Mouse (Mus musculus) embryonic facial prominence, embryonic 11.5 days (tissue): ENCODE data around the gene Rprd1b. TPM values are rescaled to one million over a fixed set of nuclear protein-coding genes. Genes with fewer than 3 reads are reported as not detected.

Experiments
- ATAC-seq: fragments of 200-750 bp; cut with Nextera tagmentation; replicated peaks from 2 replicates; pipeline ENCODE4 v1.8.0; 2017; ENCODE audit warnings: low read depth; ENCODE audit not compliant: insufficient number of reproducible peaks, low FRiP score, low TSS enrichment
- DNase-seq: peaks from one replicate; pipeline ENCODE4 v3.0.0-alpha.2; 2015; ENCODE audit warnings: low spot score
- H3K27ac ChIP-seq: fragments of 300-500 bp; sonication (generic); replicated peaks from 2 replicates; pipeline ENCODE4 v1.5.1; 2014; ENCODE audit warnings: mild to moderate bottlenecking, low read depth, low read length, control low read depth
- H3K27me3 ChIP-seq: fragments of 300-500 bp; sonication (generic); 2 replicates; pipeline ENCODE4 v1.6.1; 2014; ENCODE audit warnings: mild to moderate bottlenecking, low read length, moderate library complexity, mixed read lengths; ENCODE audit not compliant: control insufficient read depth, insufficient read depth
- H3K36me3 ChIP-seq: fragments of 300-500 bp; sonication (generic); replicated peaks from 2 replicates; pipeline ENCODE4 v1.6.1; 2014; ENCODE audit warnings: low read depth, mild to moderate bottlenecking, low read length, moderate library complexity, mixed read lengths; ENCODE audit not compliant: control insufficient read depth, insufficient read depth
- H3K4me1 ChIP-seq: fragments of 300-500 bp; sonication (generic); 2 replicates; pipeline ENCODE4 v1.6.1; 2014; ENCODE audit warnings: low read length, mixed read lengths; ENCODE audit not compliant: control insufficient read depth, insufficient read depth
- H3K4me2 ChIP-seq: fragments of 300-500 bp; sonication (generic); 2 replicates; pipeline ENCODE4 v1.6.1; 2014; ENCODE audit warnings: low read depth, mild to moderate bottlenecking, control low read depth, low read length, moderate library complexity
- H3K4me3 ChIP-seq: fragments of 300-500 bp; sonication (generic); 2 replicates; pipeline ENCODE4 v1.5.1; 2014; ENCODE audit warnings: low read depth, low read length, control low read depth
- H3K9ac ChIP-seq: fragments of 300-500 bp; sonication (generic); replicated peaks from 2 replicates; pipeline ENCODE4 v1.6.1; 2014; ENCODE audit warnings: mild to moderate bottlenecking, control low read depth, low read length
- H3K9me3 ChIP-seq: fragments of 300-500 bp; sonication (generic); replicated peaks from 2 replicates; pipeline ENCODE4 v1.6.1; 2016; ENCODE audit warnings: mild to moderate bottlenecking, low read length, inconsistent platforms, mixed read lengths; ENCODE audit not compliant: control insufficient read depth
- WGBS: fragments of 180-500 bp; shearing (Covaris S2); extraction: QIAGEN DNeasy Blood & Tissue Kit; methylation state at CpG from one replicate; pipeline ENCODE4 v1.1.7; 2014; 5-methylcytosine and 5-hydroxymethylcytosine counted together
- polyA plus RNA-seq: library from polyadenylated mRNA; unstranded; fragments of >200 nt; fragmentation: Nextera tagmentation; extraction: Ambion mirVana; gene quantifications from 2 replicates; pipeline ENCODE4 v1.2.1, GENCODE M21; 2014

Gene Rprd1b
- polyA plus RNA-seq, 1 experiment from 2014 or later = 62.7 TPM

- DNase-seq = no peak
- no peaks in the 10 kb centered on the region for H3K9me3 ChIP-seq
- ATAC-seq = no peak; the same call in 1 of the 2 replicates
- WGBS = 61% methylated on average over 6 of the region's 6 CpGs
- no peaks in the 10 kb centered on the region for H3K4me1 ChIP-seq
- no peak overlapping the region for H3K27ac ChIP-seq
- no peak overlapping the region for H3K4me2 ChIP-seq
- no peaks in the 10 kb centered on the region for H3K36me3 ChIP-seq
- H3K27me3 ChIP-seq = no peaks in the 10 kb centered on the region
- H3K9ac ChIP-seq = no peak overlapping the region
- no peak overlapping the region for H3K4me3 ChIP-seq
These were observed 88.4 kb downstream of the Rprd1b start for GRCm38 (mm10) chr2:158116653-158117052.

- H3K27ac ChIP-seq = no peak overlapping the region
- WGBS = 78% methylated on average over 4 of the region's 4 CpGs
- DNase-seq = no peak
- H3K9me3 ChIP-seq = no peaks in the 10 kb centered on the region
- H3K36me3 ChIP-seq = no peaks in the 10 kb centered on the region
- H3K4me1 ChIP-seq = no peaks in the 10 kb centered on the region
- no peaks in the 10 kb centered on the region for H3K27me3 ChIP-seq
- H3K4me3 ChIP-seq = no peak overlapping the region
- H3K4me2 ChIP-seq = no peak overlapping the region
- H3K9ac ChIP-seq = no peak overlapping the region
- no peak for ATAC-seq
These were observed 90.8 kb downstream of the Rprd1b start for GRCm38 (mm10) chr2:158119145-158119544.

- DNase-seq (no peak), ATAC-seq (no peak)
- no peaks in the 10 kb centered on the region for H3K4me1 ChIP-seq
- no peak overlapping the region for H3K4me3 ChIP-seq
- H3K4me2 ChIP-seq = no peak overlapping the region
- H3K9ac ChIP-seq = no peak overlapping the region
- WGBS = 83% methylated on average over 8 of the region's 8 CpGs
- H3K9me3 ChIP-seq = no peaks in the 10 kb centered on the region
- H3K27ac ChIP-seq = no peak overlapping the region
- no peaks in the 10 kb centered on the region for H3K36me3 ChIP-seq
- no peaks in the 10 kb centered on the region for H3K27me3 ChIP-seq
These were observed 91.9 kb downstream of the Rprd1b start for GRCm38 (mm10) chr2:158120211-158120610.

- ATAC-seq (no peak), DNase-seq (no peak)
- no peak overlapping the region for H3K4me3 ChIP-seq
- no peak overlapping the region for H3K4me2 ChIP-seq
- no peak overlapping the region for H3K27ac ChIP-seq
- no peaks in the 10 kb centered on the region for H3K9me3 ChIP-seq
- WGBS = 88% methylated on average over 3 of the region's 3 CpGs
- H3K4me1 ChIP-seq = no peaks in the 10 kb centered on the region
- H3K36me3 ChIP-seq = no peaks in the 10 kb centered on the region
- no peaks in the 10 kb centered on the region for H3K27me3 ChIP-seq
- no peak overlapping the region for H3K9ac ChIP-seq
These were observed 92.6 kb downstream of the Rprd1b start for GRCm38 (mm10) chr2:158120868-158121267.

GRCm38 (mm10) chr2:158121645-158122326 is 93.5 kb downstream of the Rprd1b start:
- ATAC-seq = no peak

GRCm38 (mm10) chr2:158122814-158123213 is 94.5 kb downstream of the Rprd1b start:
- no peaks in the 10 kb centered on the region for H3K27me3 ChIP-seq
- DNase-seq (no peak), ATAC-seq (no peak)
- H3K36me3 ChIP-seq = no peaks in the 10 kb centered on the region
- no peaks in the 10 kb centered on the region for H3K9me3 ChIP-seq
- no peak overlapping the region for H3K4me3 ChIP-seq
- H3K9ac ChIP-seq = no peak overlapping the region
- H3K4me2 ChIP-seq = no peak overlapping the region
- H3K4me1 ChIP-seq = no peaks in the 10 kb centered on the region
- no peak overlapping the region for H3K27ac ChIP-seq
- 83% methylated on average over 6 of the region's 6 CpGs for WGBS

More at GRCm38 (mm10) chr2:158121645-158122326, 93.5 kb downstream of the Rprd1b start:
- Histone ChIP-seq H3K9ac (no peak overlapping the region), H3K27ac (no peak overlapping the region), H3K27me3 (no peaks in the 10 kb centered on the region), H3K4me2 (no peak overlapping the region), H3K4me1 (no peaks in the 10 kb centered on the region), H3K36me3 (no peaks in the 10 kb centered on the region), H3K9me3 (no peaks in the 10 kb centered on the region), H3K4me3 (no peak overlapping the region)
- WGBS = 71% methylated on average over 12 of the region's 12 CpGs
- DNase-seq = no peak

GRCm38 (mm10) chr2:158127245-158127644 is 98.9 kb downstream of the Rprd1b start:
- 85% methylated on average over 6 of the region's 6 CpGs for WGBS
- Histone ChIP-seq H3K4me2 (no peak overlapping the region), H3K27me3 (no peaks in the 10 kb centered on the region), H3K36me3 (no peaks in the 10 kb centered on the region), H3K27ac (no peak overlapping the region), H3K4me1 (peaks cover 6% of the 10 kb centered on the region; the same call in 1 of the 2 replicates), H3K4me3 (no peak overlapping the region), H3K9ac (no peak overlapping the region), H3K9me3 (no peaks in the 10 kb centered on the region)
- no peak for DNase-seq
- ATAC-seq = no peak

- H3K36me3 ChIP-seq = no peaks in the 10 kb centered on the region
- ATAC-seq (no peak), DNase-seq (no peak)
- H3K27ac ChIP-seq = no peak overlapping the region
- H3K27me3 ChIP-seq = no peaks in the 10 kb centered on the region
- H3K9ac ChIP-seq = no peak overlapping the region
- H3K4me2 ChIP-seq = no peak overlapping the region
- H3K4me1 ChIP-seq = peaks cover 6% of the 10 kb centered on the region; the same call in 1 of the 2 replicates
- WGBS = 87% methylated on average over 7 of the region's 7 CpGs
- no peak overlapping the region for H3K4me3 ChIP-seq
- no peaks in the 10 kb centered on the region for H3K9me3 ChIP-seq
These were observed 99.6 kb downstream of the Rprd1b start for GRCm38 (mm10) chr2:158127872-158128271.
